Mouse (Mus musculus): ENCODE measurements around the gene Man1a. TPM values are rescaled to one million over a fixed set of nuclear protein-coding genes. Genes with fewer than 3 reads are reported as not detected.
A peak's percentile ranks its signal among the peaks of the same experiment; 100 is the strongest.

Man1a gene
- polyA plus RNA-seq, 1 experiment from 2014 or later: 3.8 TPM

GRCm38 (mm10) chr10:54047885-54048284, 28.5 kb downstream of the Man1a start:
- 95% methylated on average over 4 of the region's 4 CpGs for WGBS
- no peak for ATAC-seq
- no peak overlapping the region for H3K27ac ChIP-seq (ENCODE audit: low read length)
- no peaks in the 10 kb centered on the region for H3K4me1 ChIP-seq (replicated peaks; ENCODE audit: control insufficient read depth, insufficient read depth, low read length)
- H3K4me3 ChIP-seq (replicated peaks; ENCODE audit: low read length): no peak overlapping the region
- no peaks in the 10 kb centered on the region for H3K9me3 ChIP-seq (ENCODE audit: control insufficient read depth, low read length)
- no peak overlapping the region for H3K9ac ChIP-seq (replicated peaks; ENCODE audit: low read depth, low read length)
- H3K27me3 ChIP-seq (replicated peaks; ENCODE audit: control insufficient read depth, insufficient read depth, low read length): no peaks in the 10 kb centered on the region
- no peak overlapping the region for H3K4me2 ChIP-seq (ENCODE audit: low read length)
- H3K36me3 ChIP-seq (ENCODE audit: control insufficient read depth, insufficient read depth): no peaks in the 10 kb centered on the region

DNA sequence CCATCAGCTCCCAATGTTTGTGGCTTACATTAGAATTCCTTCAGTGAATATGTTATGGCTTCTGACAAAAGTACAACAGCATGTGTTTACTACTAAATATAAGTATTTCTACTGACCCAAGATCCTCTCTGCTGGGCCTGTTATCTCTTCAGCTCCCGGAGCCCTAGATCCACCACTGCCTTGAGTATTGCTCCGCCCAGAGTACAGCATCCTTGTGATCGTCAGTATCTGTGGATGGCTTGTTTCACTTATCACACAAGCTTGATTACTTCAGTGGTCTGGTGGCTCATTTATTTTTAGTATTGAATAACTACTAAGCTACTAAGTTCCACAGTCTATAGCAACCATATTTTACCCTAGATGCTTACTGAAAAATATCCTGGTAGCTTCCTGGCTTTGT, 33.1 kb downstream of the Man1a start:
- Histone ChIP-seq H3K4me1 (replicated peaks; ENCODE audit: control insufficient read depth, insufficient read depth, low read length) (no peaks in the 10 kb centered on the region), H3K9me3 (ENCODE audit: control insufficient read depth, low read length) (no peaks in the 10 kb centered on the region), H3K27ac (ENCODE audit: low read length) (no peak overlapping the region), H3K27me3 (replicated peaks; ENCODE audit: control insufficient read depth, insufficient read depth, low read length) (no peaks in the 10 kb centered on the region), H3K36me3 (ENCODE audit: control insufficient read depth, insufficient read depth) (no peaks in the 10 kb centered on the region), H3K9ac (replicated peaks; ENCODE audit: low read depth, low read length) (no peak overlapping the region), H3K4me2 (ENCODE audit: low read length) (no peak overlapping the region), H3K4me3 (replicated peaks; ENCODE audit: low read length) (no peak overlapping the region)
- WGBS: 97% methylated on average over 3 of the region's 3 CpGs
- no peak for ATAC-seq

DNA sequence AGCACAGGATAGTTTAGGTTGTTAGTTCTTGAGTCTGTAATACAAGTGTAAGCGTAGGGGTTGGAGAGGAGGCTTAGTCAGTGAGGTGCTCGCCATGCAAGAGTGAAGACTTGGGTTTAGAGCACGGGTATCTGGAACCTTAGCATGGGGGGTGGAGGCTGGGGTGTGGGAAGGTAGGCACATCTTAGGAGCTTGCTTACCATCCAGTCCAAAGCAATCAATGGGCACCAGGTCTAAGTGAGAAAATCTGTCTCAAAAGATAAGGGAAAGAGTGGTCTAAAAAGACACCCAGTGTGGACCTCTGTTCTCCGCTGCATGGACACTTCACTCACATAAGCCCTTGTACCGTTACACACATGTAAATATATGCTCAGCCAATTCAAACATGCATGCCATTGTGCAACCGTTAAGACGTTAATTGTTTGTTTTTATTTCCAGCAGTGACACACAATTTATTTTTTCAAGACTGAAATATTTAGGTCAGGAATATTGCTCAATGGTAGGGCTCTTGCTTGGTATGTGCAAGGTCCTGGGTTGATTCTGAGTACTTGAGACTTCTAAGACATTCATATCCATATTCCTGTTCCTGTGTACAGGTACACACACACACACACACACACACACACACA, 34.1 kb downstream of the Man1a start:
- Histone ChIP-seq H3K36me3 (ENCODE audit: control insufficient read depth, insufficient read depth) (no peaks in the 10 kb centered on the region), H3K4me2 (ENCODE audit: low read length) (no peak overlapping the region), H3K27ac (ENCODE audit: low read length) (no peak overlapping the region), H3K9me3 (ENCODE audit: control insufficient read depth, low read length) (no peaks in the 10 kb centered on the region), H3K9ac (replicated peaks; ENCODE audit: low read depth, low read length) (no peak overlapping the region), H3K27me3 (replicated peaks; ENCODE audit: control insufficient read depth, insufficient read depth, low read length) (no peaks in the 10 kb centered on the region), H3K4me1 (replicated peaks; ENCODE audit: control insufficient read depth, insufficient read depth, low read length) (no peaks in the 10 kb centered on the region), H3K4me3 (replicated peaks; ENCODE audit: low read length) (no peak overlapping the region)
- ATAC-seq: no peak
- WGBS: 92% methylated on average over 7 of the region's 7 CpGs

GRCm38 (mm10) chr10:54040261-54041165, 35.9 kb downstream of the Man1a start:
- no peak overlapping the region for H3K9ac ChIP-seq (replicated peaks; ENCODE audit: low read depth, low read length)
- H3K36me3 ChIP-seq (ENCODE audit: control insufficient read depth, insufficient read depth): no peaks in the 10 kb centered on the region
- H3K4me2 ChIP-seq (ENCODE audit: low read length): no peak overlapping the region
- no peaks in the 10 kb centered on the region for H3K27me3 ChIP-seq (replicated peaks; ENCODE audit: control insufficient read depth, insufficient read depth, low read length)
- no peak overlapping the region for H3K4me3 ChIP-seq (replicated peaks; ENCODE audit: low read length)
- ATAC-seq: peak; percentile 45; the same call in 1 of the 2 replicates
- WGBS: 86% methylated on average over 11 of the region's 11 CpGs
- no peaks in the 10 kb centered on the region for H3K4me1 ChIP-seq (replicated peaks; ENCODE audit: control insufficient read depth, insufficient read depth, low read length)
- no peaks in the 10 kb centered on the region for H3K9me3 ChIP-seq (ENCODE audit: control insufficient read depth, low read length)
- no peak overlapping the region for H3K27ac ChIP-seq (ENCODE audit: low read length)

- no peak overlapping the region for H3K27ac ChIP-seq (ENCODE audit: low read length)
- H3K4me3 ChIP-seq (replicated peaks; ENCODE audit: low read length): no peak overlapping the region
- H3K4me2 ChIP-seq (ENCODE audit: low read length): no peak overlapping the region
- no peak for ATAC-seq
- H3K9ac ChIP-seq (replicated peaks; ENCODE audit: low read depth, low read length): no peak overlapping the region
- WGBS: 90% methylated on average over 4 of the region's 4 CpGs
- H3K4me1 ChIP-seq (replicated peaks; ENCODE audit: control insufficient read depth, insufficient read depth, low read length): no peaks in the 10 kb centered on the region
- H3K36me3 ChIP-seq (ENCODE audit: control insufficient read depth, insufficient read depth): no peaks in the 10 kb centered on the region
- H3K27me3 ChIP-seq (replicated peaks; ENCODE audit: control insufficient read depth, insufficient read depth, low read length): no peaks in the 10 kb centered on the region
- no peaks in the 10 kb centered on the region for H3K9me3 ChIP-seq (ENCODE audit: control insufficient read depth, low read length)
Observed at GRCm38 (mm10) chr10:54039754-54040153, 36.7 kb downstream of the Man1a start.

DNA sequence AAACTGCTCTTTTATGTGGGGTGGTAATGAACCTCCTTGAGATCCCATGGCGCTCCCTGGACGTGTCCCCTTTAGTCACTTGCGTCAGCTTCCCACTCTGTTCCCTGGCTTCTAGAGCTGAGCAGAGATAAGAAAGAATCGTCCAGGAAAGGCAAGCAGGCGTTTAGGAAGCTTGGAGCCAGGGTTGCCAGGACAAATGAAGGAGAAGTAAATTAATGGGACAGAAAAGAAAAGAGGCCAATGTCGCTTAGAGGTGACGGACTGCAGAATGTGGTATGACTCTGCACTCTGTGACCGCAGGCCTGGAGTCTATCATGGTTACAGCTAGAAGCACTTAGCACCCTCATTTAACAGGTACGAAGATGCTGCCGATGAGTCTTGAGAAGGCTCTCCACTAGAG, 37.7 kb downstream of the Man1a start:
- Histone ChIP-seq H3K9ac (replicated peaks; ENCODE audit: low read depth, low read length) (no peak overlapping the region), H3K4me2 (ENCODE audit: low read length) (no peak overlapping the region), H3K27ac (ENCODE audit: low read length) (no peak overlapping the region), H3K4me1 (replicated peaks; ENCODE audit: control insufficient read depth, insufficient read depth, low read length) (no peaks in the 10 kb centered on the region), H3K36me3 (ENCODE audit: control insufficient read depth, insufficient read depth) (no peaks in the 10 kb centered on the region), H3K27me3 (replicated peaks; ENCODE audit: control insufficient read depth, insufficient read depth, low read length) (no peaks in the 10 kb centered on the region), H3K9me3 (ENCODE audit: control insufficient read depth, low read length) (no peaks in the 10 kb centered on the region), H3K4me3 (replicated peaks; ENCODE audit: low read length) (no peak overlapping the region)
- ATAC-seq: no peak
- 86% methylated on average over 10 of the region's 10 CpGs for WGBS

GRCm38 (mm10) chr10:54038180-54038579, 38.2 kb downstream of the Man1a start:
- no peak overlapping the region for H3K4me3 ChIP-seq (replicated peaks; ENCODE audit: low read length)
- H3K9ac ChIP-seq (replicated peaks; ENCODE audit: low read depth, low read length): no peak overlapping the region
- ATAC-seq: no peak
- 87% methylated on average over 5 of the region's 5 CpGs for WGBS
- no peaks in the 10 kb centered on the region for H3K27me3 ChIP-seq (replicated peaks; ENCODE audit: control insufficient read depth, insufficient read depth, low read length)
- no peaks in the 10 kb centered on the region for H3K36me3 ChIP-seq (ENCODE audit: control insufficient read depth, insufficient read depth)
- H3K27ac ChIP-seq (ENCODE audit: low read length): no peak overlapping the region
- H3K4me2 ChIP-seq (ENCODE audit: low read length): no peak overlapping the region
- H3K4me1 ChIP-seq (replicated peaks; ENCODE audit: control insufficient read depth, insufficient read depth, low read length): no peaks in the 10 kb centered on the region
- H3K9me3 ChIP-seq (ENCODE audit: control insufficient read depth, low read length): no peaks in the 10 kb centered on the region

DNA sequence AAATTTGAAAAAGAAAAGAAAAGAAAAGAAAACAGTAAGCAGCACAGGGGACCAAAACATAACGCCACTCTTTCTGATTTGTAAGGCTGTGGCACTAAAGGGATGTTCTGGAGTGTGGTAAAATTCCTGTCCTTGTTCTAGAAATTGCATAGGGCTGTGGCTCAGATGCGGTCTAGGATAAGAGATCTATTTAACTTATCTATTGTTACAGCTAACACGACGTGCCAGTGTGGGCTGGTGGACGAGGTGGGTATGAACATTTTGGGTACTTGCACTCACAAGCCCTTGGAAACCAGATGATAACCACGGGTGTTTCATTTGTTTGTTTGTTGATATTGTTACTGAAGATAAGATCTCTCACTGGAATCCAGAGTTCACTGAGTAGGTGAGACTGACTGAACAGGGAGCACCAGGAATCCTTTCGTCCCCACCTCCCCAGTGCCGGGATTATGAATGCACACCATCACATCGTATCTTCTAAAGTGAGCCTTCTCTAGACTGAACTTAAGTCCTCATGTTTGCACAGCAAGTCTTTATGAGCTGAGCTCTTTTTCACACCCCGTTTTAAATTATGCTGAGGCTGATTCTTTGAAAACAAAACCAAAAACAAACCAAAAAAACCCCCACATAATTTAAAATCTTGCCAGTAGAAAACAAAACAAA, 38.9 kb downstream of the Man1a start:
- no peaks in the 10 kb centered on the region for H3K9me3 ChIP-seq (ENCODE audit: control insufficient read depth, low read length)
- no peaks in the 10 kb centered on the region for H3K36me3 ChIP-seq (ENCODE audit: control insufficient read depth, insufficient read depth)
- 93% methylated on average over 10 of the region's 10 CpGs for WGBS
- no peak overlapping the region for H3K27ac ChIP-seq (ENCODE audit: low read length)
- no peak overlapping the region for H3K4me3 ChIP-seq (replicated peaks; ENCODE audit: low read length)
- H3K9ac ChIP-seq (replicated peaks; ENCODE audit: low read depth, low read length): no peak overlapping the region
- no peak for ATAC-seq
- H3K4me2 ChIP-seq (ENCODE audit: low read length): no peak overlapping the region
- no peaks in the 10 kb centered on the region for H3K27me3 ChIP-seq (replicated peaks; ENCODE audit: control insufficient read depth, insufficient read depth, low read length)
- H3K4me1 ChIP-seq (replicated peaks; ENCODE audit: control insufficient read depth, insufficient read depth, low read length): no peaks in the 10 kb centered on the region

DNA sequence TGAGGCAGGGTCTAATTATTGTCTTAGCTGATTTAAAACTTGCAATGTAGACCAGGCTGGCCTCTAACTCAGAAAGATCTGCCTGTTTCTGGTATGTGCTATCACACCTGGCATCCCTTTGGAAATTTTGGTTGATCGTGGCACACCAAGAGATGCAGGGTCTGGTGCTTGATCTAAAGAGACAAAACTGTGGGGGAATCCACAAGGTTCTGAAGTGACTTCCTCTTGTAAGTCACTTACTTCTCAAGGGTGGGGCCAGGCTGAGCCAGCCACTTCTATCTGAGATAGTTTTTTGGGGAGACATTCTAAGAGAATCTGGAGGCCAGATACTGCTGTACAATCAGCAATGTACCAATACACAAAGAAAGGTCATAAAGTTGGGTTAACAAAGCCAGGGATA, 40.8 kb downstream of the Man1a start:
- ATAC-seq: no peak
- Histone ChIP-seq H3K4me2 (ENCODE audit: low read length) (no peak overlapping the region), H3K4me3 (replicated peaks; ENCODE audit: low read length) (no peak overlapping the region), H3K9ac (replicated peaks; ENCODE audit: low read depth, low read length) (no peak overlapping the region), H3K27ac (ENCODE audit: low read length) (no peak overlapping the region), H3K9me3 (ENCODE audit: control insufficient read depth, low read length) (no peaks in the 10 kb centered on the region), H3K36me3 (ENCODE audit: control insufficient read depth, insufficient read depth) (no peaks in the 10 kb centered on the region), H3K27me3 (replicated peaks; ENCODE audit: control insufficient read depth, insufficient read depth, low read length) (no peaks in the 10 kb centered on the region), H3K4me1 (replicated peaks; ENCODE audit: control insufficient read depth, insufficient read depth, low read length) (no peaks in the 10 kb centered on the region)
- 90% methylated on average over 1 of the region's 1 CpGs for WGBS

Data from forebrain, embryonic 16.5 days (tissue).